Mouse (Mus musculus) heart, postnatal 0 days (tissue): ENCODE data around the gene Rnf180. TPM values are rescaled to one million over a fixed set of nuclear protein-coding genes. Genes with fewer than 3 reads are reported as not detected.

Experiments
- ATAC-seq: fragments of 200-750 bp; cut with Nextera tagmentation; 2 replicates; pipeline ENCODE4 v1.8.0; 2017; ENCODE audit warnings: low read depth, moderate number of reproducible peaks, moderate library complexity; ENCODE audit not compliant: insufficient read depth
- DNase-seq: peaks from one replicate; pipeline ENCODE4 v3.0.0-alpha.2; 2016; ENCODE audit warnings: low spot score
- H3K27ac ChIP-seq: fragments of 300-500 bp; sonication (generic); 2 replicates; pipeline ENCODE4 v1.5.1; 2014; ENCODE audit warnings: low read depth, mild to moderate bottlenecking
- H3K27me3 ChIP-seq: fragments of 300-500 bp; sonication (generic); 2 replicates; pipeline ENCODE4 v1.6.1; 2014; ENCODE audit warnings: low read length, mixed read lengths; ENCODE audit not compliant: control insufficient read depth, insufficient read depth
- H3K36me3 ChIP-seq: fragments of 300-500 bp; sonication (generic); replicated peaks from 2 replicates; pipeline ENCODE4 v1.6.1; 2014; ENCODE audit warnings: low read length, mixed read lengths; ENCODE audit not compliant: control insufficient read depth, insufficient read depth
- H3K4me1 ChIP-seq: fragments of 300-500 bp; sonication (generic); 2 replicates; pipeline ENCODE4 v1.6.1; 2014; ENCODE audit warnings: antibody characterized with exemption; ENCODE audit not compliant: control insufficient read depth, insufficient read depth
- H3K4me2 ChIP-seq: fragments of 300-500 bp; sonication (generic); 2 replicates; pipeline ENCODE4 v1.6.1; 2014; ENCODE audit warnings: low read depth, mild to moderate bottlenecking, low read length, moderate library complexity
- H3K4me3 ChIP-seq: fragments of 300-500 bp; sonication (generic); 2 replicates; pipeline ENCODE4 v1.5.1; 2014; ENCODE audit warnings: low read depth, low read length
- H3K9ac ChIP-seq: fragments of 300-500 bp; sonication (generic); replicated peaks from 2 replicates; pipeline ENCODE4 v1.6.1; 2014; ENCODE audit warnings: low read depth, low read length, mixed read lengths
- H3K9me3 ChIP-seq: fragments of 300-500 bp; sonication (generic); replicated peaks from 2 replicates; pipeline ENCODE4 v1.6.1; 2016; ENCODE audit warnings: low read length; ENCODE audit not compliant: control insufficient read depth
- CTCF ChIP-seq: IDR thresholded peaks from 2 replicates; pipeline ENCODE4 v1.5.1; 2016; ENCODE audit warnings: antibody characterized with exemption, control low read depth, low read depth
- EP300 ChIP-seq: IDR thresholded peaks from 2 replicates; pipeline ENCODE4 v1.6.1; 2016; ENCODE audit warnings: antibody characterized with exemption, low read depth
- WGBS: fragments of 180-500 bp; shearing (Covaris S2); extraction: QIAGEN DNeasy Blood & Tissue Kit; methylation state at CpG from one replicate; pipeline ENCODE4 v1.1.7; 2014; 5-methylcytosine and 5-hydroxymethylcytosine counted together
- polyA plus RNA-seq: library from polyadenylated mRNA; unstranded; fragments of >200 nt; fragmentation: Nextera tagmentation; extraction: Ambion mirVana; gene quantifications from 2 replicates; pipeline ENCODE4 v1.2.1, GENCODE M21; 2015
- total RNA-seq: library from RNA; depleted of rRNA; stranded (reverse); fragments of >200 nt; gene quantifications from 2 replicates; pipeline ENCODE4 v1.2.3, GENCODE M21; 2014; ENCODE audit warnings: low replicate concordance

Gene Rnf180
- total and polyA plus RNA-seq, 2 experiments from 2014 or later: 0.31 to 1.2 TPM

DNA sequence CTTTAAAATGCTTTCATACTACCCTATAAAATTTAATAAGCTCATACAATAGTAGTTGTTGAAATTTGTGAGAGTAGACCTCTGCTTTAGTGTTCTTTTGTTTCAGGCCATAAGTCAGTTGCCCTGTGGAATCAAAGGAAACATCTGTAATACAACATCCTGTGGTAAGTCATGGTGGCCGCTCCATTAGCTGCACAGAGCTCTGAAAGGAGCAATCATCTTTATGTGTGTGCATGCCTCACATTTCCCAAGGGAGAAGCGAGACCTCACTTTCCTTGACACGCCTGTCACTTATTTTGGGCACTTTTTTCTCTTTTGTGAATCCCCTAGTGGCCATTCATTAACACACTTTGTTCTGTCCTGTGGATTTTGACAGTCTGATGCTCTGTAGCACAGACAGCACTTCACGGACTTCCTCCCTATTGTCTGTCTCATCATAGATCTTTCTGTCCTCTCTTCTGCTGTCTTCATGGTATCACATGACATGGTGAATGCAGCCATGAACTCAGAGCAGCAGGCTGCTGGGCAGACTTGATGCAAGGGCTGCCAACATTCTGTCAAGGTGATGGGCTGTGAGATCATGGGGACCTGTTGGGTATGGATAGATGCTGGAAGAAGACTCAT is 146.7 kb downstream of the Rnf180 start:
- TF ChIP-seq EP300: 0 out of 2 replicates have a peak, but pooled peaks have one; percentile 48
- no peak; the same call in 1 of the 2 replicates for TF ChIP-seq CTCF
- Histone ChIP-seq H3K4me3 (no peak overlapping the region), H3K9ac (no peak overlapping the region), H3K27ac (no peak overlapping the region), H3K4me1 (no peaks in the 10 kb centered on the region), H3K27me3 (no peaks in the 10 kb centered on the region), H3K9me3 (no peaks in the 10 kb centered on the region), H3K36me3 (no peaks in the 10 kb centered on the region), H3K4me2 (no peak overlapping the region)
- DNase-seq (no peak), ATAC-seq (peak; percentile 51)
- WGBS: 68% methylated on average over 4 of the region's 4 CpGs

DNA sequence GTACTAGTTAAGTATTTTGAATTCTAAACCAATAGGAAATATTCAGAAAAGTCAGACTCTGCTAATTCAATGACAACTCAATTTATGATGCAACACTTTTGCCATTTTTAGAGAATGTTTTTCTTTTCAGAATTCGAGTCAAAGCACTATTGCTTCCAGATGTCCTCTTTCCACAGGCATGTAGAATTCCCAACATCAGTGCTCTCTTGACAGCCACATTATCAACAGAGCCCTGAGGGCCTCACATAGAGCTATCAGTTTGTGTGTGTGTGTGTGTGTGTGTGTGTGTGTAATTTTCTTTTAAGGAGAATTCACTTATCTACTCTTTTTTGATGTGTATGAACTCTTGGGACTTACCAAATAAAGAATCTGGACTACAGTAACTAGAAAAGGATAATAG is 147.8 kb downstream of the Rnf180 start:
- ATAC-seq: no peak
- no peaks in the 10 kb centered on the region for H3K27me3 ChIP-seq
- 32% methylated on average over 1 of the region's 1 CpGs for WGBS
- DNase-seq: no peak
- no peaks in the 10 kb centered on the region for H3K36me3 ChIP-seq
- no peak overlapping the region for H3K27ac ChIP-seq
- H3K4me1 ChIP-seq: no peaks in the 10 kb centered on the region
- no peak for TF ChIP-seq EP300
- no peak for TF ChIP-seq CTCF
- H3K4me3 ChIP-seq: no peak overlapping the region
- H3K9ac ChIP-seq: no peak overlapping the region
- no peaks in the 10 kb centered on the region for H3K9me3 ChIP-seq
- H3K4me2 ChIP-seq: no peak overlapping the region

DNA sequence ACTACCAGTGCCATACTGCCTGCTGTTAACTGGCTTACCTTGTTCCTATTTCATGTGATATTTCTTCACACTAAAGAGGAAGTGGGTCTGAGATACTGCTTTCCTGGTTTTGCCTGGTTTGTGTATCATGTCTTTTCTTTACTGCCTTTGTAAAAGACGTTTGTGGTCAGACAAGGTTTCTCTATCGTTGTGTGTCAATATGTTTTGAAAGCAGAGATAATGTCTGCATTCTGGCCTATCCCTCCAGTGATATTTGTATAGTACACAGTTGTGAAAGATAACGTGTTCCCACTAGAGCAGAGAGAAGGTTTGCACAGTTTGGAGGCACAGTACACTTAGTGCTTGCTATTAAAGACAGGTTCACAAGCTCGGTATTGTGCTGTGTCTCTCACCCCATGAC is 154.7 kb downstream of the Rnf180 start:
- Histone ChIP-seq H3K4me2 (no peak overlapping the region), H3K9ac (no peak overlapping the region), H3K27me3 (no peaks in the 10 kb centered on the region), H3K4me3 (no peak overlapping the region), H3K4me1 (no peaks in the 10 kb centered on the region), H3K36me3 (no peaks in the 10 kb centered on the region), H3K9me3 (no peaks in the 10 kb centered on the region), H3K27ac (no peak overlapping the region)
- WGBS: 38% methylated on average over 4 of the region's 4 CpGs
- no peak for TF ChIP-seq EP300
- no peak for TF ChIP-seq CTCF
- DNase-seq (no peak), ATAC-seq (no peak)

DNA sequence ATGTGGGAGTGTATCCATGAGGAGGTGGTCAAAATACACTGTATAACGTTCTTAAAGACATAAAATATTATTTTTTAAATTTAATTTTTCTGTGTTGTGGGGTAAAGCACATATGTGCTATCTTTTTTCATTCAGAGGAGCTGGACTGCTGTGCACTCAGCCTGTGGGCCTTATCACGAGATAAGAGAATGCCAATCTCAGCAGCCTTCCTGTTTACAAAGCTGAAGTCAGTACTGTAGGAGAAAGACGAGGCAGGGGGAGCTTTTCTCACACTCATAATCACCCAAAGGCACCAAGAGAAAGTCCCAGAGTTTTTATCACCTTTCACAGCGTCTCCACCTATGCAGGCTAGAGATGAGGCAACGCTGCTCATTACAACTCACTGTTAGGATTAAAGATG is 160.2 kb downstream of the Rnf180 start:
- no peaks in the 10 kb centered on the region for H3K36me3 ChIP-seq
- H3K4me1 ChIP-seq: no peaks in the 10 kb centered on the region
- no peak for ATAC-seq
- H3K27me3 ChIP-seq: no peaks in the 10 kb centered on the region
- no peaks in the 10 kb centered on the region for H3K9me3 ChIP-seq
- no peak for DNase-seq
- no peak overlapping the region for H3K9ac ChIP-seq
- WGBS: 26% methylated on average over 5 of the region's 5 CpGs
- H3K27ac ChIP-seq: no peak overlapping the region
- H3K4me3 ChIP-seq: no peak overlapping the region
- TF ChIP-seq CTCF: no peak
- TF ChIP-seq EP300: no peak
- H3K4me2 ChIP-seq: no peak overlapping the region

DNA sequence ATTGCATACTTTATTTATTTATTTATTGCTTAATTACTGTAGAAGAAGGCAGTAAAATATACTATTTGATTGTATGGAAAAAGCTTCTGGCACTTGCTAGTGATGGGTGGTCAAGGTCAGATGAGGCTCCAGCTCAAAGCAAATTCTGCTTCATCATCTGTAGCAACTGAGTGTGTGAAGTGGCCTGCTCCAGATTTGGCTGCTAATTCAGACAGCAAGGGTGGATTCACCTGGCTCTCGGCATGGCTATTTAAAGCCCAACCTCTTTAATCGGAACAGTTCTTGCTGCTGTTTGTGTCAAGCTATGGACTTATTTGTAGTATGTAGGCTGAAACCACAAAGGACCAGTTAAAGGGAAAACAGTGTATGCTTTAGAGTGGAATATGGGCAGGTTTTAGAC is 161.8 kb downstream of the Rnf180 start:
- Histone ChIP-seq H3K4me2 (no peak overlapping the region), H3K27ac (no peak overlapping the region), H3K36me3 (no peaks in the 10 kb centered on the region), H3K4me1 (no peaks in the 10 kb centered on the region), H3K27me3 (no peaks in the 10 kb centered on the region), H3K4me3 (no peak overlapping the region), H3K9me3 (no peaks in the 10 kb centered on the region), H3K9ac (no peak overlapping the region)
- ATAC-seq (no peak), DNase-seq (no peak)
- 38% methylated on average over 2 of the region's 2 CpGs for WGBS
- TF ChIP-seq EP300 (no peak), CTCF (no peak)

DNA sequence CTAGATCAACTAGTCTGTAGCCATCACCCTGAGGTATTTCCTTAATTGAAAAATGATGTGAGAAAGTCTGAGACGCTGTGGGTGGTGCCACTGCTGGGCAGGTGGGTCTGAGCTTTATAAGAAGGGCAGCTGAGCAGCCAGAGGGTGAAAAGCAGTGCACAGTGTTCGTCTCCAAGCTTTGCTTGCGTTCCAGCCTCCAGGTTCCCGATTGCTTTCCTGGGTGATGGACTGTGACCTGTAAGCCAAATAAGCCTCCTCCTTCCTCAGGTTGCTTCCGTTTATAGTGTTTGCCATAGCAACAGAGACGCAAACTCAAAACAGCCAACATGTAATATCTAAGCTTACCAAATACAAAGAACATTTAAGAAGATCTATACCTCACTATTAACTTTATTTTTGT is 162.2 kb downstream of the Rnf180 start:
- H3K4me3 ChIP-seq: no peak overlapping the region
- H3K27ac ChIP-seq: no peak overlapping the region
- 80% methylated on average over 6 of the region's 6 CpGs for WGBS
- H3K27me3 ChIP-seq: no peaks in the 10 kb centered on the region
- no peaks in the 10 kb centered on the region for H3K4me1 ChIP-seq
- H3K36me3 ChIP-seq: no peaks in the 10 kb centered on the region
- no peak for DNase-seq
- H3K9me3 ChIP-seq: no peaks in the 10 kb centered on the region
- no peak for TF ChIP-seq CTCF
- TF ChIP-seq EP300: no peak
- no peak overlapping the region for H3K4me2 ChIP-seq
- no peak for ATAC-seq
- H3K9ac ChIP-seq: no peak overlapping the region
